Mouse (Mus musculus) ES-E14 (cell line): ENCODE measurements around the gene Ptprt.

Source experiments
- CHD2 ChIP-seq: IDR thresholded peaks from 2 replicates; pipeline ENCODE4 v1.6.1; 2014; ENCODE audit warnings: mild to moderate bottlenecking, low read depth, low read length, inconsistent platforms
- HCFC1 ChIP-seq: IDR thresholded peaks from 2 replicates; pipeline ENCODE4 v1.6.1; 2012; ENCODE audit warnings: low read length, inconsistent platforms, borderline replicate concordance; ENCODE audit not compliant: insufficient read depth
- MAFK ChIP-seq: IDR thresholded peaks from 2 replicates; pipeline ENCODE4 v1.6.1; 2014; ENCODE audit warnings: mild to moderate bottlenecking, low read depth, low read length, inconsistent platforms; ENCODE audit not compliant: insufficient read depth
- ZC3H11A ChIP-seq: IDR thresholded peaks from 2 replicates; pipeline ENCODE4 v1.6.1; 2012; ENCODE audit warnings: low read depth, mild to moderate bottlenecking, inconsistent platforms, low read length, borderline replicate concordance
- ZNF384 ChIP-seq: IDR thresholded peaks from 2 replicates; pipeline ENCODE4 v1.6.1; 2012; ENCODE audit warnings: low read depth, low read length, inconsistent platforms

GRCm38 (mm10) chr2:162699036-162699435, 38.1 kb upstream of the Ptprt start:
- TF ChIP-seq ZNF384 = no peak
- no peak for TF ChIP-seq CHD2
- no peak for TF ChIP-seq MAFK
- TF ChIP-seq HCFC1 = no peak
- no peak for TF ChIP-seq ZC3H11A
